Mouse (Mus musculus): Measurements from ENCODE around the gene Knstrn.

Gene Knstrn

DNA sequence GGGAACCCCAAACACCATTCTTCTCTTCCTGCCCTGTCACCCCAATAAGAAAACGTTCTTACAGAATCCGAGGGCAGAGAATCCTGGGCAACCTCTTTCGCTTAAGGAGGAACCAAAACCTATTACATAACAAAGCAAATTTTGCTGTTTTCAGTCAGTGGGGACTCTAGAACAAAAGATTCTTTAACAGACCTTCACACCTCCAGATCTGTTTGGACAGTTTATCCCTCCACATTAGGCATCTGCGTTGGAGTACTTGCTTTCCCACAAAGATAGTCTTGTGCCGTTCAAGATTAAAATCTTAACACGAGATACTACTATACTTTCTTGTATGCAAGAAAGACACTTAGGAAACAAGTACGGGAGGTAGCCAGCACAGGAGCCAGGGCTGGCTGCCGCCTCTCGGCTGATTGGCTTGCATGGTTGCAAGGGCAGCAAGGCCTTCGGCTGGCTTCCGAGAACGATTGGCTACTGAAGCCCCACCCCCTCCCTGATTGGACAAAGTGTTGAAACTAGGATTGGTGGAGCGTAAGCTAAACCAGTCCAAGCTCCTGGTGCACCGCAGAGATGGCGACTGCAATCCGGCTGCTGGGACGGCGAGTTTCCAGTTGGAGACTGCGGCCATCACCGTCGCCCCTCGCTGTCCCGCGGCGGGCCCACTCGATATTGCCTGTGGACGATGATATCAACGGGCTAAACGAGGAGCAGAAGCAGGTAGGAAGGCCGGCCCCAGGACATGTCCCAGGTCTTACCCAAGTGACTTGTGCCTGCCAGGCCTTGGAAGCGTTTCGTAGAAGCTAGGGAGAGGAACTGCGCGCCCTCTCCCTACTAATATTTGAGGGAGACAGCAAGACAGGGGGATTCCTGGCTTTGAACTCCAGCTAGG is 47.9 kb downstream of the Knstrn start, which contains the start of gene Ivd:
Gene Ivd, plus strand, starts transcription at position 501 of the 886 bp plus-strand sequence.
- DNase-seq (ENCODE audit: low spot score): peak; percentile 95

- no peak for DNase-seq (ENCODE audit: low spot score)
Observed at GRCm38 (mm10) chr2:118862340-118862675, 48.5 kb downstream of the Knstrn start.

- DNase-seq (ENCODE audit: low spot score): no peak
Observed at GRCm38 (mm10) chr2:118870601-118871000, 56.8 kb downstream of the Knstrn start.

GRCm38 (mm10) chr2:118871032-118871431 is 57.2 kb downstream of the Knstrn start:
- DNase-seq (ENCODE audit: low spot score): no peak

DNA sequence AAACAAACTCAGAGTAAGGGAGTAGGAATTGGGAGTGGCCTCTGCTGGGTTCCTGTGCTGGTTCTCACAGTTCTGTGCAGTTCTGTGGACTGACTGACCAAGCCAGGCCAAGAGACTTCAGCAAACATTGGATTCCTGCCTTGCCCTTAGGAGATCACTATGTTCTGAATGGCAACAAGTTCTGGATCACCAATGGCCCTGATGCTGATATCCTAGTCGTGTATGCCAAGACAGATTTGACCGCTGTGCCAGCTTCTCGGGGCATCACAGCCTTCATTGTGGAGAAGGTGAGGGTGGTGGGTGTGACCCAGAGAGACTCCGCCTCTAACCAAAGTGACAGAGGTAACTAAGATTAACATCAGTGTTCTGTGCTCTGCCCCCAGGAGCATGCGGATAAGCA is 59.2 kb downstream of the Knstrn start:
- no peak for DNase-seq (ENCODE audit: low spot score)

DNA sequence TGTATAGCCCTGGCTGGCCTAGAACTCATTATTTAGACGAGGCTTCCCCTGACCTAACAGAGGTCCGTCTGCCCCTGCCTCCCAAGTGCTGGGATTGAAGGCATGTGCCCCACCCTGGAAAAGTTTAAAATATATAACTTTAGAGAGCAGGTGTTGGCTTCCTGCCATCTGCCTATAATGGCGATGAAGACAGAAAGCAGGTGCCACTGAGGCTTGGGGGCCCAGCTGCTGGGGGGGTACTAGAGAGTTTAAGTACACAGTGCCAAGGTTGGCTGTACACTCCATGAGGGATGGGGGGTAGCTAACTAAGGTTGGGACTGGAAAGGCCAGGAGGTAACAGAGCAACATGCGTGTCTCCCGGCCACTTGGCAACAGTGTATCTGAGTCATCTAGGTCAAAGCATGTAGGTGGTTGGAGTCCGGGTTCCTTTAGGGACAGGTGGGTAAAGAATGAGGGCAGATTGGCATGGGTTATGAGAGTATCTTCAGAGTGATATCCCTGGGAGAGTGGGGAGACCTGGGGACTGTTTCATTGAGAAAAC is 60.2 kb downstream of the Knstrn start:
- DNase-seq (ENCODE audit: low spot score): no peak

DNA sequence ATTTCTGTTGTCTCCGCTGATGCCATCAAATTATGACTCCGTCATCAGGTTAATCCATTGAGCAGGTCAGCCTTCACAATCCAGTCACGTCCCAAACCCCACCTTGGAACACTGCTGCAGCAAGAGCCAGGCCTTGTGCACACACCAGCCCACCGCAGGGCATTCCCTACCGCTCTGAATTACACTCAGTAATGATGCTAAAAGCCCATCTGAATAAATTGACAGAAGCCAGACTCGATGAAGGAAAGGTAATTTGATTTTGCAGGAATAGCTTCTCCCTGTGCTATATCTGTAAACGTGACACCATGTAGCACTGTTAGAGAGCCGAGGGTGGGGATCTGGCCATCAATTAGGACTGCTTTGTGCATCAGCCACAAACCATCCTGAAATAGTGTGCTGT is 61.5 kb downstream of the Knstrn start:
- no peak for DNase-seq (ENCODE audit: low spot score)

- no peak for DNase-seq (ENCODE audit: low spot score)
Observed at GRCm38 (mm10) chr2:118876453-118876852, 62.6 kb downstream of the Knstrn start.

DNA sequence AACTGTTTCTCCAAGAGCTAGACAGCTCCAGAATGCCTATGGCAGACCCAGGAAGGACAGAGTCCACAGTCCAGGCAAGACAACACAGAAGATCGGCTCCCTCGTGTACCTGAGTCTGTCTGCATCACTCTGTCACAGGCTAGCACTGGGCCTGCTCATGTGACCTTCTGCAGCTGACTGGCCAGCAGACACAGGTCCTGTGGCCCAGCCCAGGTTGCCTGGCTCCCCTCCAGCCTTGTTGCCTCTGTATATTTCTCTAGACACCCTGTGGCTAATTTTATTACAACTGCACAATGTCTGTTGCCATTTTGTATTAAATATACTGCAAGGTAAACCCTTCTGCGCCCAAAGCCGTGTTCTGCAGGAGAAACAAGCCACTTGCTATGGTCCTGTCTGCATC is 67.2 kb downstream of the Knstrn start:
- peak; percentile 67 for DNase-seq (ENCODE audit: low spot score)

DNA sequence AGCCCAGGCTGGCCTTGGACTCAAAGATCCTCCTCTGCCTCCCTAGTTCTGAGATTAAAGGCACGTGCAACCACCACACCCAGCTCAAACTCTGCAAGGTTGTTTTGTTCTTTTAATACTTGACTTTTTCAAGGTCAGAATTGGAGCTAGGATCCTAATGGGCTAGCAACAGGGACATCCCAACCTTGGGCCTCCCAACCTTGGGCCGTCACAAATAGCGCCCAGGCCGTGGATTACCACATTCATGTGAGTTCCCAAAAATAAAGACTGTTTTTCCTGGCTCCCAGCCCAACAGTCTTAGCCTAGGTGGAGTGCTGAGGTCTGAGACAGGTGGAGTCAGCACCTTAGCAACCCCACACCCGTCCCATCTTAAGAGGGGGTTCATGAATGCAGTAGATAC is 68.2 kb downstream of the Knstrn start:
- DNase-seq (ENCODE audit: low spot score): no peak

GRCm38 (mm10) chr2:118882840-118883679 is 69.3 kb downstream of the Knstrn start:
- peak; percentile 87 for DNase-seq (ENCODE audit: low spot score)

DNA sequence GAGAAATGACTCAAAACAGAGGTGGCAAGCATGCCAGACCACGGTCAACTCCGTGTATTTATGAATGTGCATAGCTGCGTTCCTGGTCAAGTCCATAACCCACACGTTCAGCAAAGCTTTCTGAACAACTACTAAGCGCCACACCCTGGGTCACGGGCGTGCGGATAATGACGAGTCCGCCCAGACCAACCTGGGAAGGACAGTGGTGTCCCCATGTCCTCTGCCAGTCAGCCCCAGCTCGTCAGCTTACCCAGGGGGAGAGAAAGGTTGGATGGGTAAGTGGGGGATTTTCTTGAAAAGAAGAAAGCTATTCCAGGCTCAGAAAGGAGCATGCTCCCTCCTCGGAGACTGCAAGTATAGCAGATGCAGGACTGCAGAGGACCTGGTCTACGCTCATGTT is 73.6 kb downstream of the Knstrn start:
- no peak for DNase-seq (ENCODE audit: low spot score)

GRCm38 (mm10) chr2:118887845-118888548 is 74.2 kb downstream of the Knstrn start:
- peak; percentile 57 for DNase-seq (ENCODE audit: low spot score)

DNA sequence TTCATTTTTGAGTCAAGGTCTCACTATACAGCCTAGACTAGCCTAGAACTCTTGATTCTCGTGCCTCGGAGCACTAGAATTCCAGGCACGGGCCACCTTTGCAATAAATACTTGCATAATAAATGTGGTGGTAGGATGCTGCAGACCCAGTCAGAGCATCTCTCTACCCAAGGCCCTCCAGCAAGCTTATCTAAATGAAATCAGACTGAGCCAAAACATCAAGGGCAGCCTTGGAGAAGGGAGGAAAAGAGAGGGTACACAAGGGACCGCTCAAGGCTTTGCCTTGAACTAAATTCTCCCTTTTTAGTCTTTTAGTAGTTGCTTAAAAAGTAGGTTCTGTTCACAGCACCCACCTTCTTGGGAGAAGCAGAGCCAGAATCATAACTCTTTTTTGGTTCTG is 77.4 kb downstream of the Knstrn start:
- DNase-seq (ENCODE audit: low spot score): no peak

- DNase-seq (ENCODE audit: low spot score): peak; percentile 89
Observed at GRCm38 (mm10) chr2:118895990-118896913, 82.4 kb downstream of the Knstrn start.

- DNase-seq (ENCODE audit: low spot score): no peak
Observed at GRCm38 (mm10) chr2:118896914-118897291, 83.1 kb downstream of the Knstrn start.

- DNase-seq (ENCODE audit: low spot score): no peak
Observed at GRCm38 (mm10) chr2:118897392-118897791, 83.6 kb downstream of the Knstrn start.

- DNase-seq (ENCODE audit: low spot score): no peak
Observed at GRCm38 (mm10) chr2:118897808-118898207, 84.0 kb downstream of the Knstrn start.

GRCm38 (mm10) chr2:118898771-118899170 is 85.0 kb downstream of the Knstrn start:
- DNase-seq (ENCODE audit: low spot score): no peak

DNA sequence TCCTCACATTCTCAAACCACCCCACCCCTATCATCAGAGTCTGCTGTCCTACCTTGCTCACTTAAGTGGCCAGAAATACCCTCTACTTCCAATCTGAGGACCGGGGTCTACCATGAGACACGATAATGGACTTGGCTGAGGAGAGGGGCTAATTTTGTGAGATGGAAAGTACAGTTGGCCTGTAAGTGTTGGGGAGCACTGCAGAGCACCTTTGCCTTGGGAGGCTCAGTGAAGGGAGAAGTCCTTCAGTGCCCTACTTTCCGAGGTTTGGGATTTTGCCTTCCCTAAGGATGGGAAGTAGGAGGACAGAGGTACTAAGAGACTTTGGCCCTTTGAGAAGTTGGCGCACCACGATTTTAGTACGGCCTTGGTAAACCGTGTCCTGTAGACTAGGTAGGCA is 85.5 kb downstream of the Knstrn start:
- no peak for DNase-seq (ENCODE audit: low spot score)

Measured in yolk sac, embryonic 10.5 days (tissue).